Mouse (Mus musculus): Measurements from ENCODE around the gene Hacl1. TPM values are rescaled to one million over a fixed set of nuclear protein-coding genes. Genes with fewer than 3 reads are reported as not detected.

The Hacl1 gene
- polyA plus RNA-seq, 1 experiment from 2014 or later: 9.9 TPM

- Histone ChIP-seq H3K4me3 (no peak overlapping the region), H3K27me3 (no peaks in the 10 kb centered on the region), H3K9me3 (no peaks in the 10 kb centered on the region), H3K9ac (no peak overlapping the region), H3K4me2 (no peak overlapping the region), H3K27ac (replicated peaks) (no peak overlapping the region), H3K4me1 (replicated peaks) (peaks cover 2% of the 10 kb centered on the region; the same call in 1 of the 2 replicates), H3K36me3 (no peaks in the 10 kb centered on the region)
- no peak for ATAC-seq (ENCODE audit: low read depth)
- 69% methylated on average over 5 of the region's 5 CpGs for WGBS
These were observed 80.2 kb downstream of the Hacl1 start for GRCm38 (mm10) chr14:31560886-31561285.

GRCm38 (mm10) chr14:31559216-31559615, 81.9 kb downstream of the Hacl1 start:
- no peak overlapping the region for H3K4me3 ChIP-seq
- ATAC-seq (ENCODE audit: low read depth): no peak

GRCm38 (mm10) chr14:31557784-31558183, 83.3 kb downstream of the Hacl1 start:
- H3K27ac ChIP-seq (replicated peaks): no peak overlapping the region
- no peaks in the 10 kb centered on the region for H3K9me3 ChIP-seq
- no peaks in the 10 kb centered on the region for H3K36me3 ChIP-seq
- no peaks in the 10 kb centered on the region for H3K27me3 ChIP-seq
- no peak overlapping the region for H3K4me2 ChIP-seq
- H3K4me3 ChIP-seq: no peak overlapping the region
- no peak overlapping the region for H3K9ac ChIP-seq
- no peak for ATAC-seq (ENCODE audit: low read depth)
- WGBS: 72% methylated on average over 9 of the region's 9 CpGs
- peaks cover 5% of the 10 kb centered on the region; the same call in 1 of the 2 replicates for H3K4me1 ChIP-seq (replicated peaks)

More at GRCm38 (mm10) chr14:31559216-31559615, 81.9 kb downstream of the Hacl1 start:
- Histone ChIP-seq H3K27ac (replicated peaks) (no peak overlapping the region), H3K4me2 (no peak overlapping the region), H3K27me3 (no peaks in the 10 kb centered on the region), H3K4me1 (replicated peaks) (peaks cover 5% of the 10 kb centered on the region; the same call in 1 of the 2 replicates), H3K9me3 (no peaks in the 10 kb centered on the region), H3K36me3 (no peaks in the 10 kb centered on the region), H3K9ac (no peak overlapping the region)
- 57% methylated on average over 5 of the region's 5 CpGs for WGBS

DNA sequence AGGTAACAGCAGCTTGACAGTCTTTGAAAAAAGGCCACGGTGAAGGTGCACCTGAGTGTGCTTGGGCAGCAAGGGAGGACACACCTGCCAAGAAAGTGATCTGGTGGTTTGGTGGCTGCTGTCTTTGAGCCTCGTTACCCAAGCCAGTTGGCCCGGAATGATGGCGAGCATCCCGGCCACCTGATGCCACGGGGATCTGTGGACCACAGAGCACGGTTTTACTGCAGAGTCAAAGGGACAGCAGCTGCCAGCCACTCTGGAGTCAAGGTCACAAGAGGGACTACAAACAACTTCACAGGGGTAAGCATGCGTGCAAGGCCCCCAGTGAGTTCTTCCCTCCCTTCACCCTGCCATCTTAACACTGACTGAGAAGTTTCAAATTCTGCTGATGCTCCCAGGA, 83.8 kb downstream of the Hacl1 start:
- no peaks in the 10 kb centered on the region for H3K9me3 ChIP-seq
- ATAC-seq (ENCODE audit: low read depth): no peak
- WGBS: 87% methylated on average over 8 of the region's 8 CpGs
- no peaks in the 10 kb centered on the region for H3K27me3 ChIP-seq
- H3K4me1 ChIP-seq (replicated peaks): peaks cover 5% of the 10 kb centered on the region; the same call in 1 of the 2 replicates
- H3K36me3 ChIP-seq: no peaks in the 10 kb centered on the region
- H3K9ac ChIP-seq: no peak overlapping the region
- no peak overlapping the region for H3K27ac ChIP-seq (replicated peaks)
- H3K4me2 ChIP-seq: no peak overlapping the region
- no peak overlapping the region for H3K4me3 ChIP-seq

- Histone ChIP-seq H3K9ac (no peak overlapping the region), H3K36me3 (no peaks in the 10 kb centered on the region), H3K4me1 (replicated peaks) (peaks cover 5% of the 10 kb centered on the region; the same call in 1 of the 2 replicates), H3K9me3 (no peaks in the 10 kb centered on the region), H3K27me3 (no peaks in the 10 kb centered on the region), H3K4me3 (no peak overlapping the region), H3K27ac (replicated peaks) (no peak overlapping the region), H3K4me2 (no peak overlapping the region)
- 88% methylated on average over 9 of the region's 9 CpGs for WGBS
- ATAC-seq (ENCODE audit: low read depth): no peak
These were observed 84.4 kb downstream of the Hacl1 start for GRCm38 (mm10) chr14:31556526-31557260.

- H3K9me3 ChIP-seq: no peaks in the 10 kb centered on the region
- H3K36me3 ChIP-seq: no peaks in the 10 kb centered on the region
- no peaks in the 10 kb centered on the region for H3K27me3 ChIP-seq
- H3K4me1 ChIP-seq (replicated peaks): peaks cover 5% of the 10 kb centered on the region; the same call in 1 of the 2 replicates
- H3K4me2 ChIP-seq: no peak overlapping the region
- no peak overlapping the region for H3K4me3 ChIP-seq
- 65% methylated on average over 14 of the region's 14 CpGs for WGBS
- no peak overlapping the region for H3K27ac ChIP-seq (replicated peaks)
- ATAC-seq (ENCODE audit: low read depth): no peak
- H3K9ac ChIP-seq: no peak overlapping the region
These were observed 85.1 kb downstream of the Hacl1 start for GRCm38 (mm10) chr14:31555963-31556434.

- Histone ChIP-seq H3K4me2 (no peak overlapping the region), H3K27me3 (no peaks in the 10 kb centered on the region), H3K36me3 (no peaks in the 10 kb centered on the region), H3K9me3 (no peaks in the 10 kb centered on the region), H3K4me3 (no peak overlapping the region), H3K27ac (replicated peaks) (no peak overlapping the region), H3K4me1 (replicated peaks) (peaks cover 5% of the 10 kb centered on the region; the same call in 1 of the 2 replicates), H3K9ac (no peak overlapping the region)
- no peak for ATAC-seq (ENCODE audit: low read depth)
- WGBS: 90% methylated on average over 7 of the region's 7 CpGs
These were observed 86.1 kb downstream of the Hacl1 start for GRCm38 (mm10) chr14:31555021-31555420.

Other genes with a start within 250 kb of the Hacl1 start
- 134 and 139 TPM in 2 replicates for gene Sh3bp5, start 205.2 kb downstream of the Hacl1 start, polyA plus RNA-seq (2015; fragmentation: Nextera tagmentation; extraction: Ambion mirVana)
- 11.0 and 12.5 TPM in 2 replicates for gene Eaf1, start 146.9 kb downstream of the Hacl1 start, polyA plus RNA-seq (2015; fragmentation: Nextera tagmentation; extraction: Ambion mirVana)
- 49.1 and 56.3 TPM in 2 replicates for gene Mettl6, start 146.2 kb downstream of the Hacl1 start, polyA plus RNA-seq (2015; fragmentation: Nextera tagmentation; extraction: Ambion mirVana)
- 0.25 and 0.33 TPM in 2 replicates for gene Colq, start 49.9 kb downstream of the Hacl1 start, polyA plus RNA-seq (2015; fragmentation: Nextera tagmentation; extraction: Ambion mirVana)
- 0.73 TPM in 1 of 2 replicates, not detected in the other for gene Gm49387, start 408 bp downstream of the Hacl1 start, polyA plus RNA-seq (2015; fragmentation: Nextera tagmentation; extraction: Ambion mirVana)
- 16.9 and 17.8 TPM in 2 replicates for gene Btd, start 258 bp downstream of the Hacl1 start, polyA plus RNA-seq (2015; fragmentation: Nextera tagmentation; extraction: Ambion mirVana)
- gene Ankrd28, start 189.4 kb upstream of the Hacl1 start, polyA plus RNA-seq (2015; fragmentation: Nextera tagmentation; extraction: Ambion mirVana): 7.9 and 8.6 TPM in 2 replicates

Measured in neural tube, embryonic 13.5 days (tissue).